Comparison of ENCODE assay signal across 8 mouse cellular contexts in genomic region chr5:31047848-31048762, GRCm38 (mm10). TPM values are rescaled to one million over a fixed set of nuclear protein-coding genes. Genes with fewer than 3 reads are reported as not detected.
A peak's percentile ranks its signal among the peaks of the same experiment; 100 is the strongest.
DNase-seq lines count a peak whose midpoint lies in the region; ATAC-seq lines count a peak whose summit lies in the region.

TSS of gene Atraid (plus strand) at chr5:31048312.

- H3K36me3 ChIP-seq in hindbrain, embryonic 14.5 days (replicated peaks; ENCODE audit: control insufficient read depth, insufficient read depth): peaks cover 20% of the 10 kb centered on the region

- H3K9ac ChIP-seq in hindbrain, embryonic 14.5 days: peak within 1 kb of the TSS; percentile 85

- ATAC-seq in hindbrain, embryonic 14.5 days (ENCODE audit: low FRiP score): peak; percentile 97

- H3K4me1 ChIP-seq in hindbrain, embryonic 14.5 days (replicated peaks; ENCODE audit: control insufficient read depth, insufficient read depth, low read length): peaks cover 8% of the 10 kb centered on the region

- peak within 1 kb of the TSS; percentile 83 for H3K4me2 ChIP-seq in hindbrain, embryonic 14.5 days (replicated peaks)

- WGBS in hindbrain, embryonic 14.5 days: under 1% methylated on average over 73 of the region's 73 CpGs

- peak; percentile 98 for DNase-seq in R1 (ENCODE audit: low read depth, low spot score)
- DNase-seq in cerebellum, postnatal 25 days: peak; percentile 99 to 100
- peak; percentile 98 for DNase-seq in frontal cortex, postnatal 25 days (ENCODE audit: low spot score in 2 of 2)
- peak; percentile 97 for DNase-seq in hindbrain, embryonic 14.5 days (ENCODE audit: low spot score)
- peak; percentile 99 for DNase-seq in layer of hippocampus, postnatal 36 days
- peak; percentile 99 for DNase-seq in lung, postnatal 36 days
- peak; percentile 98 for DNase-seq in retina, postnatal 1 day
- DNase-seq in urinary bladder, adult 18-20 months (ENCODE audit: low spot score in 2 of 2): peak; percentile 98 to 99

- H3K4me3 ChIP-seq in hindbrain, embryonic 14.5 days (replicated peaks; ENCODE audit: low read length): peak within 1 kb of the TSS; percentile 57

- H3K27me3 ChIP-seq in hindbrain, embryonic 14.5 days (ENCODE audit: control insufficient read depth, insufficient read depth, low read length): no peaks in the 10 kb centered on the region

- H3K9me3 ChIP-seq in hindbrain, embryonic 14.5 days (ENCODE audit: control insufficient read depth, low read length): no peaks in the 10 kb centered on the region

- peak within 1 kb of the TSS; percentile 94 for H3K27ac ChIP-seq in hindbrain, embryonic 14.5 days

RNA-seq across cellular contexts. Expression of gene Atraid, which starts in this region (rescaled TPM):
- 175 and 198 TPM in 2 replicates for polyA plus RNA-seq in hindbrain, embryonic 14.5 days (2014; fragmentation: Nextera tagmentation; extraction: Ambion mirVana)
- total RNA-seq in layer of hippocampus, postnatal 36 days (2021): 10 to 100 TPM; 73.7 to 77.5 TPM

Comparison
In these comparisons a context has a peak if more than half of its experiments do, and no peak if none do; other contexts are left out.
1. Peak in every context shown above with its lines: DNase-seq, ATAC-seq, H3K4me3 ChIP-seq and H3K27ac ChIP-seq.